Mouse (Mus musculus) WW6 (cell line): ENCODE results near the gene R3hdm2.

Experiments used
- DNase-seq: peaks from one replicate; pipeline ENCODE4 v3.0.0-alpha.2; 2013; ENCODE audit warnings: low read depth, low spot score

R3hdm2 gene

GRCm38 (mm10) chr10:127380251-127380691 is at the start of gene R3hdm2:
Gene R3hdm2 (plus strand): TSS chr10:127380327.
- DNase-seq, result peak; percentile 84

- no peak for DNase-seq
These were observed 47.8 kb upstream of the R3hdm2 start for GRCm38 (mm10) chr10:127332211-127332874.

GRCm38 (mm10) chr10:127333152-127333551 is 47.0 kb upstream of the R3hdm2 start:
- no peak for DNase-seq

- DNase-seq, result no peak
These were observed 44.9 kb upstream of the R3hdm2 start for GRCm38 (mm10) chr10:127335271-127335670.

GRCm38 (mm10) chr10:127336952-127337351 is 43.2 kb upstream of the R3hdm2 start:
- no peak for DNase-seq

- DNase-seq, result no peak
These were observed 42.5 kb upstream of the R3hdm2 start for GRCm38 (mm10) chr10:127337536-127338099.

- peak; percentile 76 for DNase-seq
These were observed 41.0 kb upstream of the R3hdm2 start for GRCm38 (mm10) chr10:127338930-127339682.

GRCm38 (mm10) chr10:127339683-127340576 is 40.2 kb upstream of the R3hdm2 start:
- no peak for DNase-seq

GRCm38 (mm10) chr10:127340577-127341359 is 39.4 kb upstream of the R3hdm2 start:
- DNase-seq, result no peak

- DNase-seq, result no peak
These were observed 38.8 kb upstream of the R3hdm2 start for GRCm38 (mm10) chr10:127341360-127341690.

- DNase-seq, result peak; percentile 71
These were observed 38.1 kb upstream of the R3hdm2 start, which contains the start of gene Gli1 for GRCm38 (mm10) chr10:127341891-127342639. Gene Gli1 (minus strand): TSS chr10:127341974.

- no peak for DNase-seq
These were observed 37.1 kb upstream of the R3hdm2 start for GRCm38 (mm10) chr10:127343029-127343428.

GRCm38 (mm10) chr10:127346173-127346572 is 34.0 kb upstream of the R3hdm2 start:
- no peak for DNase-seq

GRCm38 (mm10) chr10:127348957-127349356 is 31.2 kb upstream of the R3hdm2 start:
- no peak for DNase-seq

- DNase-seq, result no peak
These were observed 30.3 kb upstream of the R3hdm2 start for GRCm38 (mm10) chr10:127349810-127350209.

- peak; percentile 67 for DNase-seq
These were observed 29.4 kb upstream of the R3hdm2 start for GRCm38 (mm10) chr10:127350594-127351284.

GRCm38 (mm10) chr10:127351285-127351595 is 28.9 kb upstream of the R3hdm2 start:
- DNase-seq, result no peak

- no peak for DNase-seq
These were observed 28.4 kb upstream of the R3hdm2 start for GRCm38 (mm10) chr10:127351719-127352118.

GRCm38 (mm10) chr10:127352187-127352586 is 27.9 kb upstream of the R3hdm2 start:
- DNase-seq, result no peak

- DNase-seq, result no peak
These were observed 27.4 kb upstream of the R3hdm2 start for GRCm38 (mm10) chr10:127352766-127353165.
